Mouse (Mus musculus) B cell, adult 67 days (primary cell): Measurements from ENCODE around the gene Gm20518. TPM values are rescaled to one million over a fixed set of nuclear protein-coding genes. Genes with fewer than 3 reads are reported as not detected.

Experiments used
- total RNA-seq, 2 experiments: library from RNA; stranded (reverse); gene quantifications; 4 replicates each; pipeline ENCODE4 v1.2.4; 2023

Gene Gm20518
- total RNA-seq, result 1 to 10 TPM; 2.9 to 3.4 TPM

GRCm38 (mm10) chr16:17891567-17891959, at the start of gene Gm20518:
Gm20518 (minus strand) TSS chr16:17891671.

GRCm38 (mm10) chr16:17928087-17928580, 36.7 kb upstream of the Gm20518 start, which contains the start of gene Slc25a1:
Slc25a1 (minus strand) TSS chr16:17928219.

GRCm38 (mm10) chr16:17914307-17915249, 23.1 kb upstream of the Gm20518 start, which contains the start of gene Gsc2:
Gsc2 (minus strand) TSS chr16:17915059.

GRCm38 (mm10) chr16:17911052-17911595, 19.7 kb upstream of the Gm20518 start, which contains the start of gene Ess2:
Ess2 (minus strand) TSS chr16:17911348.

GRCm38 (mm10) chr16:17898462-17898861, 7.0 kb upstream of the Gm20518 start, which contains the start of the genes Dgcr2 and Tssk2:
Dgcr2 (minus strand) TSS chr16:17898562.
Tssk2 (plus strand) TSS chr16:17898637.

GRCm38 (mm10) chr16:17893923-17894322, 2.5 kb upstream of the Gm20518 start, which contains the start of gene Tssk1:
Tssk1 (plus strand) TSS chr16:17894223.

GRCm38 (mm10) chr16:17838051-17838450, 53.4 kb downstream of the Gm20518 start, which contains the start of gene Car15:
Car15 (minus strand) TSS chr16:17838364.

GRCm38 (mm10) chr16:17832821-17833220, 58.6 kb downstream of the Gm20518 start, which contains the start of gene B830017H08Rik:
B830017H08Rik (plus strand) TSS chr16:17833121.

GRCm38 (mm10) chr16:17796971-17797811, 94.3 kb downstream of the Gm20518 start, which contains the start of gene Scarf2:
Scarf2 (plus strand) TSS chr16:17797282.

Other genes starting within 250 kb of the Gm20518 start
- under 1 TPM in 1 of 2 experiments, not detected in 1; 0.52 TPM for gene Ccdc74a, start 245.2 kb downstream of the Gm20518 start, total RNA-seq
- gene Med15, start 158.8 kb downstream of the Gm20518 start, total RNA-seq, result 100 to 1,000 TPM; 132 to 138 TPM
- 10 to 100 TPM; 15.6 to 15.8 TPM for gene Klhl22, start 132.1 kb downstream of the Gm20518 start, total RNA-seq
- under 1 TPM in 1 of 2 experiments, not detected in 1; 0.17 TPM for gene Scarf2, start 94.4 kb downstream of the Gm20518 start, total RNA-seq
- gene B830017H08Rik, start 58.5 kb downstream of the Gm20518 start, total RNA-seq, result not detected
- gene Car15, start 53.3 kb downstream of the Gm20518 start, total RNA-seq, result 10 to 100 TPM; 14.3 to 19.8 TPM
- gene Tssk1, start 2.6 kb upstream of the Gm20518 start, total RNA-seq, result not detected
- 10 to 100 TPM; 68.9 to 73.3 TPM for gene Dgcr2, start 6.9 kb upstream of the Gm20518 start, total RNA-seq
- gene Tssk2, start 7.0 kb upstream of the Gm20518 start, total RNA-seq, result not detected
- 10 to 100 TPM; 61.7 to 71.5 TPM for gene Ess2, start 19.7 kb upstream of the Gm20518 start, total RNA-seq
- gene Gsc2, start 23.4 kb upstream of the Gm20518 start, total RNA-seq, result not detected
- gene Slc25a1, start 36.5 kb upstream of the Gm20518 start, total RNA-seq, result 10 to 100 TPM; 25.5 to 35.3 TPM
- not detected for gene Vpreb2, start 88.8 kb upstream of the Gm20518 start, total RNA-seq
- gene Dgcr6, start 161.2 kb upstream of the Gm20518 start, total RNA-seq, result 10 to 100 TPM; 16.0 to 19.9 TPM
- gene Prodh, start 198.5 kb upstream of the Gm20518 start, total RNA-seq, result 10 to 100 TPM in 1 of 2 experiments, 1 to 10 TPM in 1; 8.1 to 13.0 TPM
- not detected for gene Rtn4r, start 236.0 kb upstream of the Gm20518 start, total RNA-seq